Mouse (Mus musculus): ENCODE data around the gene Kmt5b.

The Kmt5b gene

GRCm38 (mm10) chr19:3767276-3767780 is at the start of gene Kmt5b:
Kmt5b (plus strand) TSS chr19:3767421.
- DNase-seq (ENCODE audit: low read depth, low spot score), result peak; percentile 19

GRCm38 (mm10) chr19:3718481-3719361 is 48.5 kb upstream of the Kmt5b start:
- DNase-seq (ENCODE audit: low read depth, low spot score), result peak; percentile 45

- peak; percentile 21 for DNase-seq (ENCODE audit: low read depth, low spot score)
Measured at GRCm38 (mm10) chr19:3719362-3719891, 47.8 kb upstream of the Kmt5b start.

- no peak for DNase-seq (ENCODE audit: low read depth, low spot score)
Measured at GRCm38 (mm10) chr19:3723170-3723569, 44.1 kb upstream of the Kmt5b start.

- DNase-seq (ENCODE audit: low read depth, low spot score), result no peak
Measured at GRCm38 (mm10) chr19:3723904-3724303, 43.3 kb upstream of the Kmt5b start.

GRCm38 (mm10) chr19:3724779-3725178 is 42.4 kb upstream of the Kmt5b start:
- no peak for DNase-seq (ENCODE audit: low read depth, low spot score)

GRCm38 (mm10) chr19:3728901-3729300 is 38.3 kb upstream of the Kmt5b start:
- no peak for DNase-seq (ENCODE audit: low read depth, low spot score)

GRCm38 (mm10) chr19:3730781-3731646 is 36.2 kb upstream of the Kmt5b start:
- no peak for DNase-seq (ENCODE audit: low read depth, low spot score)

GRCm38 (mm10) chr19:3736001-3736400 is 31.2 kb upstream of the Kmt5b start:
- DNase-seq (ENCODE audit: low read depth, low spot score), result no peak

GRCm38 (mm10) chr19:3739650-3740049 is 27.6 kb upstream of the Kmt5b start:
- DNase-seq (ENCODE audit: low read depth, low spot score), result no peak

- DNase-seq (ENCODE audit: low read depth, low spot score), result no peak
Measured at GRCm38 (mm10) chr19:3742716-3743115, 24.5 kb upstream of the Kmt5b start.

GRCm38 (mm10) chr19:3743362-3743761 is 23.9 kb upstream of the Kmt5b start:
- no peak for DNase-seq (ENCODE audit: low read depth, low spot score)

- peak; percentile 28 for DNase-seq (ENCODE audit: low read depth, low spot score)
Measured at GRCm38 (mm10) chr19:3743851-3744512, 23.2 kb upstream of the Kmt5b start.

- DNase-seq (ENCODE audit: low read depth, low spot score), result no peak
Measured at GRCm38 (mm10) chr19:3752621-3753239, 14.5 kb upstream of the Kmt5b start.

- DNase-seq (ENCODE audit: low read depth, low spot score), result no peak
Measured at GRCm38 (mm10) chr19:3753240-3753633, 14.0 kb upstream of the Kmt5b start.

- DNase-seq (ENCODE audit: low read depth, low spot score), result no peak
Measured at GRCm38 (mm10) chr19:3753738-3754137, 13.5 kb upstream of the Kmt5b start.

GRCm38 (mm10) chr19:3757861-3758260 is 9.4 kb upstream of the Kmt5b start:
- DNase-seq (ENCODE audit: low read depth, low spot score), result no peak

- no peak for DNase-seq (ENCODE audit: low read depth, low spot score)
Measured at GRCm38 (mm10) chr19:3765221-3765820, 1.9 kb upstream of the Kmt5b start.

- no peak for DNase-seq (ENCODE audit: low read depth, low spot score)
Measured at GRCm38 (mm10) chr19:3766378-3766777, 843 bp upstream of the Kmt5b start.
